Mouse (Mus musculus): Measurements from ENCODE around the gene Ptpn5. TPM values are rescaled to one million over a fixed set of nuclear protein-coding genes. Genes with fewer than 3 reads are reported as not detected.

Ptpn5 gene
- total and polyA plus RNA-seq, 3 experiments = 0.11 TPM; not detected in 2

- H3K9me3 ChIP-seq (replicated peaks) = no peaks in the 10 kb centered on the region
- no peak overlapping the region for H3K4me3 ChIP-seq (ENCODE audit: low read depth, low read length)
- no peak for ATAC-seq (ENCODE audit: extremely low read depth, insufficient number of reproducible peaks, low FRiP score, poor library complexity, severe bottlenecking)
- TF ChIP-seq POLR2AphosphoS5 (IDR thresholded peaks at IDR 0.05; ENCODE audit: insufficient replicate concordance, low read depth, low read length) (no peak), TAL1 (conservative IDR thresholded peaks at IDR 0.05; ENCODE audit: low read depth, low read length) (no peak), GATA2 (IDR thresholded peaks at IDR 0.05; ENCODE audit: borderline replicate concordance, low read depth, low read length) (no peak), GATA1 (IDR thresholded peaks at IDR 0.05; ENCODE audit: borderline replicate concordance, low read length) (no peak), CTCF (IDR thresholded peaks at IDR 0.05; ENCODE audit: low read depth, low read length) (no peak)
- H3K27me3 ChIP-seq (ENCODE audit: insufficient read depth, low read length) = peaks cover 75% of the 10 kb centered on the region
- H3K36me3 ChIP-seq (replicated peaks) = no peaks in the 10 kb centered on the region
- no peak for DNase-seq (ENCODE audit: low spot score)
- H3K4me1 ChIP-seq (ENCODE audit: insufficient read depth, low read depth, low read length) = no peaks in the 10 kb centered on the region
Measured at GRCm38 (mm10) chr7:47076729-47077128, 56.8 kb downstream of the Ptpn5 start.

GRCm38 (mm10) chr7:47076193-47076592 is 57.3 kb downstream of the Ptpn5 start:
- TF ChIP-seq GATA2 (IDR thresholded peaks at IDR 0.05; ENCODE audit: borderline replicate concordance, low read depth, low read length) (no peak), TAL1 (conservative IDR thresholded peaks at IDR 0.05; ENCODE audit: low read depth, low read length) (no peak), GATA1 (IDR thresholded peaks at IDR 0.05; ENCODE audit: borderline replicate concordance, low read length) (no peak), CTCF (IDR thresholded peaks at IDR 0.05; ENCODE audit: low read depth, low read length) (no peak), POLR2AphosphoS5 (IDR thresholded peaks at IDR 0.05; ENCODE audit: insufficient replicate concordance, low read depth, low read length) (no peak)
- peaks cover 76% of the 10 kb centered on the region for H3K27me3 ChIP-seq (ENCODE audit: insufficient read depth, low read length)

GRCm38 (mm10) chr7:47073536-47074521 is 59.7 kb downstream of the Ptpn5 start:
- peaks cover 2% of the 10 kb centered on the region for H3K9me3 ChIP-seq (replicated peaks)
- no peaks in the 10 kb centered on the region for H3K4me1 ChIP-seq (ENCODE audit: insufficient read depth, low read depth, low read length)
- TF ChIP-seq GATA1 (IDR thresholded peaks at IDR 0.05; ENCODE audit: borderline replicate concordance, low read length) (no peak), GATA2 (IDR thresholded peaks at IDR 0.05; ENCODE audit: borderline replicate concordance, low read depth, low read length) (no peak), CTCF (IDR thresholded peaks at IDR 0.05; ENCODE audit: low read depth, low read length) (no peak), POLR2AphosphoS5 (IDR thresholded peaks at IDR 0.05; ENCODE audit: insufficient replicate concordance, low read depth, low read length) (no peak), TAL1 (conservative IDR thresholded peaks at IDR 0.05; ENCODE audit: low read depth, low read length) (no peak)
- no peak overlapping the region for H3K4me3 ChIP-seq (ENCODE audit: low read depth, low read length)
- DNase-seq (ENCODE audit: low spot score) (no peak), ATAC-seq (ENCODE audit: extremely low read depth, insufficient number of reproducible peaks, low FRiP score, poor library complexity, severe bottlenecking) (no peak)
- H3K27me3 ChIP-seq (ENCODE audit: insufficient read depth, low read length) = peaks cover 82% of the 10 kb centered on the region
- no peaks in the 10 kb centered on the region for H3K36me3 ChIP-seq (replicated peaks)

More at GRCm38 (mm10) chr7:47076193-47076592, 57.3 kb downstream of the Ptpn5 start:
- Histone ChIP-seq H3K9me3 (replicated peaks) (no peaks in the 10 kb centered on the region), H3K4me1 (ENCODE audit: insufficient read depth, low read depth, low read length) (no peaks in the 10 kb centered on the region), H3K36me3 (replicated peaks) (no peaks in the 10 kb centered on the region), H3K4me3 (ENCODE audit: low read depth, low read length) (no peak overlapping the region)
- ATAC-seq (ENCODE audit: extremely low read depth, insufficient number of reproducible peaks, low FRiP score, poor library complexity, severe bottlenecking) (no peak), DNase-seq (ENCODE audit: low spot score) (no peak)

GRCm38 (mm10) chr7:47072551-47072950 is 60.9 kb downstream of the Ptpn5 start:
- TF ChIP-seq POLR2AphosphoS5 (IDR thresholded peaks at IDR 0.05; ENCODE audit: insufficient replicate concordance, low read depth, low read length) (no peak), CTCF (IDR thresholded peaks at IDR 0.05; ENCODE audit: low read depth, low read length) (no peak), GATA1 (IDR thresholded peaks at IDR 0.05; ENCODE audit: borderline replicate concordance, low read length) (no peak), GATA2 (IDR thresholded peaks at IDR 0.05; ENCODE audit: borderline replicate concordance, low read depth, low read length) (no peak)
- no peak overlapping the region for H3K4me3 ChIP-seq (ENCODE audit: low read depth, low read length)
- DNase-seq (ENCODE audit: low spot score) (no peak), ATAC-seq (ENCODE audit: extremely low read depth, insufficient number of reproducible peaks, low FRiP score, poor library complexity, severe bottlenecking) (no peak)
- H3K9me3 ChIP-seq (replicated peaks) = peaks cover 4% of the 10 kb centered on the region
- no peaks in the 10 kb centered on the region; the same call in 1 of the 2 replicates for H3K4me1 ChIP-seq (ENCODE audit: insufficient read depth, low read depth, low read length)
- H3K27me3 ChIP-seq (ENCODE audit: insufficient read depth, low read length) = peaks cover 81% of the 10 kb centered on the region
- H3K36me3 ChIP-seq (replicated peaks) = no peaks in the 10 kb centered on the region

- Histone ChIP-seq H3K4me3 (ENCODE audit: low read depth, low read length) (no peak overlapping the region), H3K27me3 (ENCODE audit: insufficient read depth, low read length) (peaks cover 87% of the 10 kb centered on the region), H3K9me3 (replicated peaks) (peaks cover 4% of the 10 kb centered on the region), H3K36me3 (replicated peaks) (no peaks in the 10 kb centered on the region), H3K4me1 (ENCODE audit: insufficient read depth, low read depth, low read length) (no peaks in the 10 kb centered on the region; the same call in 1 of the 2 replicates)
- ATAC-seq (ENCODE audit: extremely low read depth, insufficient number of reproducible peaks, low FRiP score, poor library complexity, severe bottlenecking) (no peak), DNase-seq (ENCODE audit: low spot score) (no peak)
- TF ChIP-seq CTCF (IDR thresholded peaks at IDR 0.05; ENCODE audit: low read depth, low read length) = no peak
Measured at GRCm38 (mm10) chr7:47067879-47068278, 65.6 kb downstream of the Ptpn5 start.

- no peak for DNase-seq (ENCODE audit: low spot score)
- Histone ChIP-seq H3K4me3 (ENCODE audit: low read depth, low read length) (no peak overlapping the region), H3K27me3 (ENCODE audit: insufficient read depth, low read length) (peaks cover 87% of the 10 kb centered on the region), H3K36me3 (replicated peaks) (no peaks in the 10 kb centered on the region), H3K4me1 (ENCODE audit: insufficient read depth, low read depth, low read length) (peaks cover 5% of the 10 kb centered on the region), H3K9me3 (replicated peaks) (peaks cover 4% of the 10 kb centered on the region)
- no peak for TF ChIP-seq GATA2 (IDR thresholded peaks at IDR 0.05; ENCODE audit: borderline replicate concordance, low read depth, low read length)
- TF ChIP-seq CTCF (IDR thresholded peaks at IDR 0.05; ENCODE audit: low read depth, low read length) = no peak
- TF ChIP-seq TAL1 (conservative IDR thresholded peaks at IDR 0.05; ENCODE audit: low read depth, low read length) = no peak
- no peak for ATAC-seq (ENCODE audit: extremely low read depth, insufficient number of reproducible peaks, low FRiP score, poor library complexity, severe bottlenecking)
Measured at GRCm38 (mm10) chr7:47066942-47067341, 66.5 kb downstream of the Ptpn5 start.
